In the genomic region with DNA sequence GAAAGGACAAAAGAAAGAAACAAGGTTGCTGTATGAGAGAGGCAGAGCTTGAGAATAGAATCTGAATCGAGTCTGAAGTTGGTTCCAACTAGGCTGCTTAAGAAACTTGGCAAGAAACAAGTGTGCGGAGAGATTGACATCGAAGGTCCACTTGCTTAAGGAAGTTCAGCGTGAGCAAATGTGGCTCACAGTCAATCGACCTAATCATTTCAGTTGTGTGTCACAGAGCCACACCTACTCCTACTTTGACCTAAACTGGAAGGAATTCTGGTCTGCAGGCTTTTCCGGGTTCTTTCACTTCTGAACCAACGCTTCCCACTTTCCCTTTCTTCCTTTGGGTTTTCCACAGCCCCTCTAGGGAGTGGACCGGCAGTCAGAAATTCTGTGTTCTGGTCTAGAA, we compare ENCODE assay signal across 9 mouse cellular contexts.
DNase-seq lines count a peak whose midpoint lies in the region; ATAC-seq lines count a peak whose summit lies in the region.
"Had no signal": no experiment of that assay in that cellular context is flagged by ENCODE, and none has a peak within 500 bp of the region (broad histone marks: within the 10 kb centered on the region; RNA-seq: fewer than 3 reads in every experiment).

No protein-coding gene starts in this region.

- intact Hi-C loops in heart, postnatal 36 days (cut with DNase I): loop anchor here (2.0 to 5.0 kb wide), 2 partner anchors 105 to 412 kb away; no protein-coding TSS in a partner anchor

- H3K36me3 ChIP-seq in embryonic facial prominence, embryonic 13.5 days: peaks cover 11% of the 10 kb centered on the region; the same call in 1 of the 2 replicates

- no peaks in the 10 kb centered on the region for H3K9me3 ChIP-seq in embryonic facial prominence, embryonic 13.5 days
- H3K9me3 ChIP-seq: megakaryocyte, embryonic 14.5 days had no signal

- peak overlapping the region; percentile 84 for H3K9ac ChIP-seq in embryonic facial prominence, embryonic 13.5 days

- H3K27me3 ChIP-seq in embryonic facial prominence, embryonic 13.5 days: no peaks in the 10 kb centered on the region

- WGBS in embryonic facial prominence, embryonic 13.5 days: 50% methylated on average over 8 of the region's 8 CpGs

- peak overlapping the region; percentile 98 for H3K27ac ChIP-seq in embryonic facial prominence, embryonic 13.5 days

- H3K4me2 ChIP-seq in embryonic facial prominence, embryonic 13.5 days: peak overlapping the region; percentile 79

- H3K4me3 ChIP-seq in embryonic facial prominence, embryonic 13.5 days: peak overlapping the region; percentile 47
- H3K4me3 ChIP-seq: megakaryocyte, embryonic 14.5 days had no signal

- ATAC-seq in embryonic facial prominence, embryonic 13.5 days (ENCODE audit: insufficient number of reproducible peaks, insufficient read depth, low FRiP score, low TSS enrichment, low read depth): no peak
- no peak for ATAC-seq in CD4-positive, CD25-positive, alpha-beta regulatory T cell, adult 4 months

- DNase-seq in Muller cell, postnatal 12 days (ENCODE audit: inconsistent ontology term): peak; percentile 72
- DNase-seq in heart, postnatal 36 days: peak; percentile 12 to 42
- DNase-seq in lung, postnatal 25 days (ENCODE audit: low spot score): peak; percentile 19
- DNase-seq in urinary bladder, postnatal 10 days (ENCODE audit: low spot score): no peak
- no peak for DNase-seq in urinary bladder, postnatal 36 days (ENCODE audit: low spot score in 2 of 2)
- DNase-seq in embryo, embryonic 10.5 days (ENCODE audit: low spot score): no peak

- peaks cover 53% of the 10 kb centered on the region for H3K4me1 ChIP-seq in embryonic facial prominence, embryonic 13.5 days
- H3K4me1 ChIP-seq: megakaryocyte, embryonic 14.5 days had no signal

Comparison
In these comparisons a context has a peak if more than half of its experiments do, and no peak if none do; other contexts are left out.
1. DNase-seq: peak in Muller cell, postnatal 12 days (single experiment), heart, postnatal 36 days (2 of 2) and lung, postnatal 25 days (single experiment); none in urinary bladder, postnatal 10 days (single experiment), urinary bladder, postnatal 36 days (0 of 2) and embryo, embryonic 10.5 days (single experiment).